Mouse (Mus musculus) E14TG2a.4 (cell line): ENCODE data around the gene D030056L22Rik.

Source experiments
- CTCF ChIP-seq: conservative IDR thresholded peaks from 2 replicates; pipeline ENCODE4 v1.5.1; 2014; ENCODE audit warnings: low read length
- NANOG ChIP-seq: IDR thresholded peaks from 2 replicates; pipeline ENCODE4 v1.6.1; 2014; ENCODE audit warnings: borderline replicate concordance, low read length, mixed read lengths

DNA sequence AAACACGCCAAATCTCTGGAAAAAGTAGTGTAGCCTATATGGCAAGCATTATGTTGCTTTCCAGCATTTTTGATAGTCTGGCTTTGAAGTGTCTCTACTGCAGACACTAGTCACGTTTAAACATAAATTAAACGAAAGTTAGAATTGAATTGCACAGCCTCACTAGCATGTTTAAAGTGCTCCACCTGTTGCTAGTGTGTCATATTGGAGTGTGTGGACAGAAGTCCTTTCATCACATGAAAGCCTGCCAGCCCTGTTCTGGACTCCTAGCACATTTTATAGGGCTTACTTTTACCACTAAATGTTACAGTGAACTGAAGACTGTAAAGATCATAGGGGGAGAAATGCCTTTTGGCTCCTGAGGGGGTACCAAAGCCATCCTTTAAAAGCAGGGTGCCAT lies 40.5 kb upstream of the D030056L22Rik start:
- TF ChIP-seq CTCF (no peak), NANOG (no peak)
